Mouse (Mus musculus): Measurements from ENCODE around the gene Zbtb20. TPM values are rescaled to one million over a fixed set of nuclear protein-coding genes. Genes with fewer than 3 reads are reported as not detected.

The Zbtb20 gene
- polyA plus RNA-seq, 1 experiment: 9.6 TPM

- H3K27ac ChIP-seq (ENCODE audit: insufficient read depth, low read depth, low read length): no peak overlapping the region
- H3K27me3 ChIP-seq (ENCODE audit: control insufficient read depth, insufficient read depth, low read length): no peaks in the 10 kb centered on the region
- H3K36me3 ChIP-seq (ENCODE audit: control insufficient read depth, insufficient read depth, low read length): no peaks in the 10 kb centered on the region
- no peaks in the 10 kb centered on the region for H3K4me1 ChIP-seq (ENCODE audit: control insufficient read depth, insufficient read depth, insufficient read length, low read length)
- H3K4me3 ChIP-seq (ENCODE audit: low read depth, low read length): no peak overlapping the region
- no peak for TF ChIP-seq POLR2A (IDR thresholded peaks at IDR 0.05; ENCODE audit: low read depth, low read length)
- TF ChIP-seq CTCF (IDR thresholded peaks at IDR 0.05; ENCODE audit: extremely low read depth, insufficient read length, insufficient replicate concordance, low read depth, low read length): no peak
- 12% methylated on average over 1 of the region's 1 CpGs for WGBS
Observed at GRCm38 (mm10) chr16:42866061-42866460, 9.6 kb upstream of the Zbtb20 start.

GRCm38 (mm10) chr16:42872101-42872500 lies 3.6 kb upstream of the Zbtb20 start:
- TF ChIP-seq POLR2A (IDR thresholded peaks at IDR 0.05; ENCODE audit: low read depth, low read length) (no peak), CTCF (IDR thresholded peaks at IDR 0.05; ENCODE audit: extremely low read depth, insufficient read length, insufficient replicate concordance, low read depth, low read length) (no peak)
- 94% methylated on average over 5 of the region's 5 CpGs for WGBS
- Histone ChIP-seq H3K4me3 (ENCODE audit: low read depth, low read length) (no peak overlapping the region), H3K36me3 (ENCODE audit: control insufficient read depth, insufficient read depth, low read length) (no peaks in the 10 kb centered on the region), H3K27me3 (ENCODE audit: control insufficient read depth, insufficient read depth, low read length) (no peaks in the 10 kb centered on the region), H3K27ac (ENCODE audit: insufficient read depth, low read depth, low read length) (no peak overlapping the region), H3K4me1 (ENCODE audit: control insufficient read depth, insufficient read depth, insufficient read length, low read length) (no peaks in the 10 kb centered on the region)

DNA sequence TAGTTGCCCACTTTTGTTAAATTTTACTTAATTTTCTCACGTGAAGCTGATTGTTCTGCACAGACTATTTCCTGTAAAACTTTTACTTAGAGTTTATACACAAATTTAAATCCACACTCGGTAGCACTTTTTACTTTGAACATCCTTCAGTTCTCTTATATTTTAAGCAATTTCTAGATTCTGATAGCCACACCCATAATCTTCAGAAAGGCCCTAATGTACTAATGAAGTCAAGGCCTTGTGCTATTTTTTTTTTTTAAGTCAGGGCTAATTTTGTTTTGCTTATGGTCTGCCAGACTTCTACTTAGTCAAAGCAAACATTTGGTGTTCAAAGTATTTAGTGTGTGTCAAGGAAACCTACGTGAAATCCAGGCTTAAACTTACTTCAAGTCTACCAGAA lies 1.7 kb upstream of the Zbtb20 start:
- H3K4me1 ChIP-seq (ENCODE audit: control insufficient read depth, insufficient read depth, insufficient read length, low read length): no peaks in the 10 kb centered on the region
- H3K36me3 ChIP-seq (ENCODE audit: control insufficient read depth, insufficient read depth, low read length): no peaks in the 10 kb centered on the region
- WGBS: 63% methylated on average over 3 of the region's 3 CpGs
- H3K27ac ChIP-seq (ENCODE audit: insufficient read depth, low read depth, low read length): no peak overlapping the region
- H3K27me3 ChIP-seq (ENCODE audit: control insufficient read depth, insufficient read depth, low read length): no peaks in the 10 kb centered on the region
- no peak for TF ChIP-seq CTCF (IDR thresholded peaks at IDR 0.05; ENCODE audit: extremely low read depth, insufficient read length, insufficient replicate concordance, low read depth, low read length)
- no peak for TF ChIP-seq POLR2A (IDR thresholded peaks at IDR 0.05; ENCODE audit: low read depth, low read length)
- no peak overlapping the region for H3K4me3 ChIP-seq (ENCODE audit: low read depth, low read length)

DNA sequence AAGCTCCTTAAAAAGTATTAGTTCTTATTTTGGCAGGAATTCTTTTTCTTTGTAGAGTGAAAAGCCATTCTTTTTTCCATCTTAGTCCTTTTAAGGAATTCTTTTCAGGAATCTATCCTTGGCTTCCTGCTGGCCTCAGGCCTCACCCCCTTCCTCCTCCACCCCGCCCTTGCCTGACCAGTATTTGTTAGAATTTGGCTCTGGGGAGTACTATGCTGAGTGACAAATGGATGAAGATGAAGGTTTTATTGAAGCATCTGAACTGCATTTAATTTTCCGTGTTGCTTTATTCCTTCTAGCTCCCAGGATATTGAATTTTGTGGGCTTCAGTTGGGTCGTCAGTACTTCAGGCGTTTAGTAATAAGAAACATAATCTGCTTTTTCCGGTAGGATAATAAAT lies 1.2 kb upstream of the Zbtb20 start:
- H3K36me3 ChIP-seq (ENCODE audit: control insufficient read depth, insufficient read depth, low read length): no peaks in the 10 kb centered on the region
- TF ChIP-seq POLR2A (IDR thresholded peaks at IDR 0.05; ENCODE audit: low read depth, low read length) (no peak), CTCF (IDR thresholded peaks at IDR 0.05; ENCODE audit: extremely low read depth, insufficient read length, insufficient replicate concordance, low read depth, low read length) (no peak)
- under 1% methylated on average over 5 of the region's 5 CpGs for WGBS
- H3K4me3 ChIP-seq (ENCODE audit: low read depth, low read length): peak overlapping the region; percentile 77
- peak overlapping the region; percentile 79 for H3K27ac ChIP-seq (ENCODE audit: insufficient read depth, low read depth, low read length)
- no peaks in the 10 kb centered on the region for H3K27me3 ChIP-seq (ENCODE audit: control insufficient read depth, insufficient read depth, low read length)
- H3K4me1 ChIP-seq (ENCODE audit: control insufficient read depth, insufficient read depth, insufficient read length, low read length): no peaks in the 10 kb centered on the region

DNA sequence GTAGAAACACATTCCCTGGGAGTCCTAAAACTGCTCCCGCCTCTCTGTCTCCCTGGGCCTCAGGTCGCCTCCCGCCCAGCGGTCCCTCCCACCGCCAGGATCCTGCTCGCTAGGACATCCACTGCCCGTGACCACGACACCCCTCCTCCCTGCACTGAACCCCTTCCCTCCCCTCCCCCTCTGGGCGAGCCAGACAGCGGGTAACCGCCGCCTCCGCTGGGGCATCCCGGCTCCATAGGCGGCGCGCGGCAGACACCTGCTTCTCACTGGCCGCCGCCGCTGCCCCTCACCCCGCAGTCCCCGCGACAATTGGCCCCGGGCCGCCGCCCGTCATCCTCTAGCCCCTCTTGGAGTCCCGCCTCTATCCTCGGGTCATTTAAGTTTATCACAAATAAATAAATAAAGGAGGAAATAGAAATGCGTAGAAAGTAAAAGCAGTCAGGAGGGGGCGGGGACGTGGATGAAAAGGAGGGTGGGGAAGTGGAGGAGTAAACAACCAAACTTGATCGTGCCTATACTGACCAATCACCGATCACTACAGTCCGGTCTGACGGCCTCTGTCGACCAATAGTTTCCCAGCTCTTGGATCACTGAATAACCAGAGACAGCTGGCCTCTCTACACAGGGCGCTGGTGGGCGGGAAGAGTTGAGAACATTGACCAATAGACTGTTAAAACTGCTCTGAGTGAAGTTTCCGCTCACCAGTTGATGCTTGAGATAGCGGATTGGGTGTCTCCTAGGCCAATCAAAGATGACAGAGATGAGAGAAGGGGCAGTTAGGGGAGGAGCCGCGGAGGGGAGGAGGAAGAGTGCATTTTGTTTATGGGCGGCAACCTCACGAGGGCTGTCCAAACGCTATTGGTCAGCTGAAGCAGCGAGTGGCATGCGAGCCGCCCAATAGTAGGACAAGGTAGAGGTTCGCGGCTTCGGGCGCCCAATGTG lies 500 bp upstream of the Zbtb20 start:
- peak overlapping the region; percentile 79 for H3K27ac ChIP-seq (ENCODE audit: insufficient read depth, low read depth, low read length)
- TF ChIP-seq CTCF (IDR thresholded peaks at IDR 0.05; ENCODE audit: extremely low read depth, insufficient read length, insufficient replicate concordance, low read depth, low read length): peak; percentile 12; the same call in 1 of the 2 replicates
- TF ChIP-seq POLR2A (IDR thresholded peaks at IDR 0.05; ENCODE audit: low read depth, low read length): peak; percentile 53; the same call in 1 of the 2 replicates
- H3K4me3 ChIP-seq (ENCODE audit: low read depth, low read length): peak overlapping the region; percentile 77
- H3K27me3 ChIP-seq (ENCODE audit: control insufficient read depth, insufficient read depth, low read length): no peaks in the 10 kb centered on the region
- H3K36me3 ChIP-seq (ENCODE audit: control insufficient read depth, insufficient read depth, low read length): no peaks in the 10 kb centered on the region
- WGBS: under 1% methylated on average over 53 of the region's 54 CpGs
- H3K4me1 ChIP-seq (ENCODE audit: control insufficient read depth, insufficient read depth, insufficient read length, low read length): no peaks in the 10 kb centered on the region

DNA sequence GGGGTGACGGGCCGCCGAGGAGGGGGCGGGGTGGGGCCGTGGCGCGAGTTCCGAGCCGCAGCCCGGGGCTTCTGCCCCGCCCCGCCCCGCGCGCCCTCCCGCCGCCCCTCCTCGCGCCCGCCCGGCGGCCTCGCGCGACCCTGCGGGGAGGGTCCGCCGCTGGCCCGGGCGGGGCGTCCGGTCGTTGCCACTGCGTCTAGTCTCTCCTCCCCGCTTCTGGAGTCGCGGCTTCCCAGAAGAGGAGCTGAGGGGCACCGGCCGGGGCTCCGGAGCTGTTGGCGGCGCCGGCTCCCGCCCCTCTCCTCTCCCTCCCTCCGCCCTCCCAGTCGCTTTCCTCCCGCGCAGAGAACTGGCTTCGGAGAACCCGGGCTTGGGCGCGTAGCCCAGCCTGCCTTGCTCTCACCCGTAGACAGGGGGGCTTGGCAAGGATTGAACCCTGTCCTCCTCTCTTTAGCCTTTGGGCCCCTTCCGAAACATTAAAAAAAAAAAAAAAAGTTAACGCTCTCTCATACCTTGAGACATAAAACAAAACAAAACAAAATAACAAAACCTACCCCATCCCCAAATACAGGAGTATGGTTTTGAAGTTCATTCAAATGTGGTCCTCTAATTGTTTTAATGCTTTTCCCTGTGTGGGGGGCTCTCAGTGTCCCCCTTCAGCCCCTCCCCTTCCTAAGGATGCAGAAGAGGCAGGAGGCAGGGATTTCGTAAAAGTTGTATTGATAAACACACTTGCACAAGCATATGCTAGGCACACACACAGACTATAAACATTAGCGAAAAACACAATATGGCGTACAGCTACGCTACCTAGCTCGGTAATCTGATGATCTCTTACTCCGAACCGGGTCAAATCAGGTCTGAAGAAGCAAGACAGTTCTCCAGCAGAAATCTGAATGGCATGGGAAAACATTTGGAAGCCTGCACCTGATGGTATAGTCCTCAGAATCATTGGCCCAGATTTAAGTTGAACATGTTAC lies 630 bp downstream of the Zbtb20 start:
- no peaks in the 10 kb centered on the region for H3K27me3 ChIP-seq (ENCODE audit: control insufficient read depth, insufficient read depth, low read length)
- under 1% methylated on average over 51 of the region's 62 CpGs for WGBS
- no peaks in the 10 kb centered on the region for H3K36me3 ChIP-seq (ENCODE audit: control insufficient read depth, insufficient read depth, low read length)
- peak overlapping the region; percentile 72 for H3K4me3 ChIP-seq (ENCODE audit: low read depth, low read length)
- H3K27ac ChIP-seq (ENCODE audit: insufficient read depth, low read depth, low read length): peak overlapping the region; percentile 85
- no peaks in the 10 kb centered on the region for H3K4me1 ChIP-seq (ENCODE audit: control insufficient read depth, insufficient read depth, insufficient read length, low read length)
- no peak for TF ChIP-seq CTCF (IDR thresholded peaks at IDR 0.05; ENCODE audit: extremely low read depth, insufficient read length, insufficient replicate concordance, low read depth, low read length)
- TF ChIP-seq POLR2A (IDR thresholded peaks at IDR 0.05; ENCODE audit: low read depth, low read length): no peak

Measured in small intestine, adult 2 months (tissue).